Mouse (Mus musculus): ENCODE measurements at regions not wholly inside any gene's neighbourhood (a gene's known extent, or its start where the extent isn't known, plus 50 kb on each side); places are given as distances from the start of the nearest gene placed in this dataset.

- no peak for TF ChIP-seq EP300 (IDR thresholded peaks at IDR 0.05; ENCODE audit: low read depth)
- no peak for TF ChIP-seq CTCF (IDR thresholded peaks at IDR 0.05; ENCODE audit: low read depth)
Observed at GRCm38 (mm10) chr16:91156506-91156905, 61.6 kb upstream of the 4932438H23Rik start.
